Mouse (Mus musculus) spleen, postnatal 36 days (tissue): Measurements from ENCODE around the gene Defb29.

ENCODE experiments used
- DNase-seq, 2 experiments: peaks; one replicate each; pipeline ENCODE4 v3.0.0; 2022; ENCODE audit warnings: low spot score in 2 of 2, mixed read lengths in 1 of 2

The Defb29 gene

DNA sequence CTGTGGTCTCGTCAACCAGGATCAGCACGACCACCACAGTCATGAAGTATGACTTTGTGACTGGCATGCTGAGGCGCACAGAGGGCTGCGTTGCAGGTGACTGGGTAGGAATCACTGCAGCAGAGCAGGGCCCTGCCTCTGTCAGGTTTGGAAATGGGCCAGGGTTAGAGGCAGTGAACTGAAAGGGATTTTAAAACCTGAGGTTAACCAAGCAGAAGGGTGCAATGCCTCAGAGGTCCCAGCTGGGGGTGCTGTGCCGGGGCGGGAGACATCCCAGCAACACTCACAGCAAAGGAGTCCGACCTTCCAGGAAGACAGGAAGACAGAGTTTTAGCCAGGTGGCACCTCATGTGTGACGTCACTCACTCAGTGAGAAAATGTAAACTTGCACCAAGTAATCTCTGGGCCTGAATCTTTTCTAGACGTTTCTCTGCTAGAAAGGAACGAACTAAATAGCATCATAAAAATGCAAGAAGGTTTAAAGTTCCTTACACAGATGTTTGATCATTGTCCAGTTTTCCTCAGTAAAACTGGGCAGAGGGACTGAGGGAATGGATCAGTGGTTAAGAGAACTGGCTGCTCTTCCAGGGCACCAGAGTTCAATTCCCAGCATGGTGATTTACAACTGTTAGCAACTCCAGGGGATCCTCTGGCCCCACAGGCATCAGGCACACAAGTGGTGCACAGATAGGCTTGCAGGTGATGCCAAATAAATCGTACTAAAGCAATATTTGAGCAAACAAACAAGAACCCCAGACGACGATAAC lies at the start of gene Defb29:
Gene Defb29, minus strand, starts transcription at position 155 of the 767 bp plus-strand sequence.
- DNase-seq, result no peak

DNA sequence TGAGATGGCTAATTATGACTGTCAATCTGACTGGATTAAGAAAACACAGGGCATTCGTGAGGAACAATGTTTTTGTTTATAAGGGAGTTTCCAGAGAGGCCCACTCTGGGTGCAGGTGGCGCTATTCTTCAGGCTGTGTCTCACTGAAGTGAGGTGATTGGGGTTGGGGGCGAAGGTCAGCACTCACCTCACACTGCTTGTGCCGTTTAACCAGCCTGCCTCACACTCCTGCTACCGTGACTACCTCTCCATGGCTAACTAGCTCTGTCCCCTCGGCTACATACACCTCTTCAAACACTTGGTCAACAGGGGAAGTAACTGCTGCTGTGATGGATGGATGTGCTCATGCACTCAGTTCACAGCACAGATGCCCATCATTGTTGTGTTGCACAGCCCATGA lies 49.1 kb upstream of the Defb29 start:
- no peak for DNase-seq

DNA sequence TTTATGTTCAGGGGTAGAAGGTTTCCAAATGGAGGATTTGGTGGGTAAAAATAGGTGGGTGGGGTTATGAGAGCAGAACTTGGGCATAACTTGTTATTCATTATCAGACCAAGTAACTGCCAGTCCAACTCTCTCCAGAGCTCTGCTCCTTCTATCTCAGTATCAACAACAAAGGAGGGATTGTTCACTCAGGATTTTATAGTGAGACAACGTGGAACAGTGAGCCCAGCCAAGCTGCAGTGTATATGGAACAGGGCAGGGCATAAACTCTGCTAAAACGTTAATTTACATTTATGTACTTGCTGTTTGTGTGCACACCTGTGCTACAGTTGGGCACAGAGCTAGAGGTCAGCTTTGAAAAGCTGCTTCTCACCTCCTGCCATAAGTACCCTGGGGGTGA lies 48.6 kb upstream of the Defb29 start:
- no peak for DNase-seq

DNA sequence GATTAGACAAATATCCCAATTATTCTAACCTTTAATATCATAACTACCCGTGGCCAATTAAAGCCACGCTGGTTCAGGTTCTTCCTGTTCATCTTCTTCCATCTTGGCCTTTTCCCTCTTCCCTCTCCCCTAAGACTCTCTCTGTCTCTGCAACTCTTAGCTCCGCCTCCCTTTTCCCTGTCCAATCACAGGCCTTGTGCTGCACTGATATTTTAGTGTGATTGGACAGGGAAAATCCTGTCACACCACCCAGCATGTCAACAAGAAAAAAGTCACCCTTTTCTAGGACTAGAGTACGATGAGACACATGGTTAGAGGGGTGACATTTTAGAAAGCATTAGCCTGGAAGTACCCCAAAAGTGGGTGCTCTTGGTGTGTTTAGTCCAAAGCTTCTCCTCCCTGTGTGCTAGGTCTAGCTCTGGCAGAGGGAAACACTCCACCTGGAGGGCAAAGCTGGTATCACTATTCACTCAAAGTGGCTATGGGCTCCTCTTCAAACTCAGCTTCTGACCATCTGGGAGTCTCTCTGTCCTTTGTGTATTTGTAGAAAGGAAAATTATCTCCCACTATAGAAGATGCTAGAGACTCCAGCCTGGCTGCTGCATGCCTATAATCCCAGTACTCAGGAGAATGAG lies 47.1 kb upstream of the Defb29 start:
- DNase-seq, result no peak

DNA sequence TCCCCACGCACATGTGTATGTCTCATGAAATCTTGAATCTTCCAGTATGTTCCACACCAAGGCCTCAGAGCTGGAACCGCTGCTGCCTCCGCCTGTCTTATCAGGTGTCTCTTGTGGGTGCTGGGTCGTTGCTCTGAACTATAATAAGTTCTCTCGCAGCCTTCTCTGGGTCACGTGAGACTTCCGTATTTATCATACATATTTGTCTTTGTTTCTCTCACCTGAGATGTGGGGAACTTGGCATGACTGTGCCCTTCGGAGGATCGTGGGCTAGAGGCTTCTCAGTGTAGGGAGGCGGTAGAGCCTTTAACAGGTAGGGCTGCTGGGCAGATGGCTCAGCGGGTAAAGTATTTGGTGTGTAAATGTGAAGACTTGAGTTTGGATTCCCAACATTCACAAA lies 40.7 kb upstream of the Defb29 start:
- no peak for DNase-seq

DNA sequence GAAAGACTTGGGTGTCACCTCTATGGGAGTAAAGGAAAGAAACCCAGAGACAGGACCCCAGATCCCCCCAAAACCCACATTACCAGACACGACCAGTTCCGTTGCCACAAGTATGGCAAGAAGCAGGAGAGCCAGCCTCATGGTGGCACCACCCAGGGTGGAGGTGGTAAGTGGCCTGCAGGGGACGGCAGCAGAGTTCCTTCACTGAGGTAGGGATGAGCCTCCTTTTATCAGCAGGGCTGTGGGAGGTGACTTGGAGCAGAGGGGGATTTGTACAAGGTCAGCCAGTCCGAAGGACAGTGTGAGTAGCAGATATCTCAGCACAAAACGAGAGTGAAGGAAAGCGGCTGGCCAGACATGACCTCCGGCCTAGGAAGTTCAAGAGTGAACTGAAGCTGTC lies 40.2 kb upstream of the Defb29 start, which contains the start of gene Defb19:
Gene Defb19, minus strand, starts transcription at position 206 of the 400 bp plus-strand sequence.
- DNase-seq, result no peak

DNA sequence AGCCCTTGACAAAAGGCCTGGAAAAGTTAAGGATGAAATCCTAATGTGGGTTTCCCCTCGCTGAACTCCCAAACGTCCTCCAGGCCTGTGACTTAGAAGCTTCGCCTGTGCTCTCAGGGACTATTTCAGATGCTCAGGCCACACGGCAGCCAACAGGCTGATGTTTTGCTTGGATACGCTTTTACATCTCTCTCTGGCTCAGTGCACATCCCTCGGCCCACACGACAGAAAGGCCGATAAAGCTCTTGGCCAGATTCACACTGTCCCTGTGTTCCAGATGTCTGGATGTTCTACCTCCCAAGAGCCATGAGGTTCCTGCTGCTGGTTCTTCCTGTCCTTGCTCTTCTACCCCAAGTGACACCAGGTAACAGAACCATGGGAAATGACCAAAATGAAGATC lies 33.6 kb upstream of the Defb29 start:
- no peak for DNase-seq

DNA sequence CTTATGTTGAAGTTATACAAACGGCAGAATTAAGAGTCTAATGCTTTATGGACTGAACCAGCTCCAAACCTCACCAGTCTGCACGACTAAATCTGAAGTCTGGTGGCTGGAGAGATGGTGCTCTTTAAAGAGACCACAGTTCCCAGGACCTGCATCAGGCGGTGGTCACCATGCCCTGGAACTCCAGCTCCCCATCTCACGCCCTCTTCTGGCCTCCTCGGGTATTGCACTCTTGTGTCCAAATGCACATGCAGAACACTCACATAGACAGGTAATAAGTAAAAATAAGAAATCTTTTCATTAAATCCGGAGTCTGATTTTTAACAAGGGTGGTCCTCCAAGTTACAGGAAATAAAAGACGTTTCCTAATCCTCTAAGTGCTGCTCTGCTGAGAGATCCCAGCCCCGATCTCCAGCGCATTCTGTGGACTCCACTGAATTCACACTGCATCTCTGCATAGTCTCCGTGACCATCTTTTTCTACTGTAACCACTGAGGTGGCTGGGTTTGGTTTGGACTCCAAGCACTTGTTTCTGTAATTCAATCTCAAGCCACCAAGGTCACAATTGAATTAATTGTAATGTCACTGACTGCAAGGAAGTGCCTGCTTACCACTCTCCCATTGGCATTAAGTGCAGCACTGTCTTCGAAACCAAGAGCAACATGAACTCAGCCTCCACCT lies 32.4 kb upstream of the Defb29 start, which contains the start of gene Defb21:
Gene Defb21, plus strand, starts transcription at position 631 of the 681 bp plus-strand sequence.
- no peak for DNase-seq

DNA sequence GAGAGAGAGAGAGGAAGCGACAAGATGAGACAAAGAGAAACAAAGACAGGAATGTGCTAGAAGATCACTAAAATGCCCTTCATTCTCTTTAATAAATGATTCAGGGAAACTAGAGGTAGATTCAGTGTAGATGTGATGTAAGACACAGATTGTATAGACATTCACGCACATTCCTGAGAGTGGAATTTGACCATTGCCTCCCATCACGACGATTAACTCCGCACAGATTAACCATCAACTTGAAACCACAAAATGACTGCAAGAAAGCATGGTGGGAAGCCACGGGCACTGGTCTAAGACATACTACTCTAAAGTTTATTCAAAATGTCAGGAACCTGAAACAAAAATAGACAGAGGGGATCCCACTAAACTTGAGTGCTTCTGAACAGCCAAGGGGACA lies 30.4 kb upstream of the Defb29 start:
- no peak for DNase-seq

DNA sequence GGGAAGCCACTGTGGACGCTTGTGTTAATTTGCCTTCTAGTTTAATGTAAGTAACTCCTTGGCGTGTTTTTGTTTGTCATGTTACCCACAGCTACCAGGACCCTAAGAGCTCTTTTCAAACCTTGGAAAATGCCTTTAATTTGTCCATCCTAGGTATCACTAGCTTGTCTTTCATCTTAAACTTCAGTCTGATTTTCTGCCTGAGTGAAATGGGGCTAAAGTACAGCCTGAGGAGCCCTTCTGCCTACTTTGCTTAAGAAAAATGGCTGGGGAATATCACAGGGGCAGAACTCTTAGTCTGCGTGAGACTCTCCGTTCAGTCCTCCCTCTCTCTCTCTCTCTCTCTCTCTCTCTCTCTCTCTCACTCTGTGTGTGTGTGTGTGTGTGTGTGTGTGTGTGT lies 30.0 kb upstream of the Defb29 start:
- no peak for DNase-seq

DNA sequence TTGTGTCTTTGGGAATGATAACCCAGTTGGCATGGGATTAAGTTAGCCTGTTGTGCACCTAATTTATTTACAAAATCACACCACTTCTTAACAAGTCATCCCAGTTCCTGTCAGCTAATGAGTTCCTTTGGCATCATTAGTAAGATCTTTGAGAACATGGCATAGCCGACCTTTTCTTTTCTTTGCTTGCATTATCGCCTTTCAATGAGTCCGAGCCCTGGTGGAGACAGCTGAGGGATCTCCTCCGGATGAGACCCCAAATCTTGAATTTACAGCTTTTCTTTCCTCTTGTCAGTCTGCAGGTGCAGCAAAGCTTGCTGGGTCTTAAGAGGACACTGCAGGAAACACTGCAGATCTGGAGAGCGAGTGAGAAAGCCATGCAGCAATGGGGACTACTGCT lies 29.1 kb upstream of the Defb29 start, which contains the start of gene Gm17416:
Gene Gm17416, plus strand, starts transcription at position 301 of the 400 bp plus-strand sequence.
- DNase-seq, result no peak

DNA sequence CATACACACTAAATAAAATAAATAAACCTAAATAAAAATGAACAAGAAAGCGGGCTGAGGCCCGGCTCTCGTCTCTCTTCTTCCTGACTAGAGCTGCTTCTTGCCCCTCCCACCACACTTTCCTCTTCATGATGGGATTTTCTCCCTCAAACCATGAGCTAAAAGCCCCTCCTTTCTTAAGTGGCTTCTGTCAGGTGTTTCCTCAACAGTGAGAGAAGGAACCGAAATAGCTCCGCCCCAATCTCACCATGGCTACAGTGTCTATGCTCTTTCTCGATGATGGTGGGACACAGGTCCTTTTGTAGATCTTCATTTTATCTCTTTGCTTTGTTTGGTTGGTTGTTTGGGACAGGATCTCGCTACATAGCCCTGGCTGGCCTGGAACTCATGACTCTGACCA lies 16.8 kb upstream of the Defb29 start:
- no peak for DNase-seq

DNA sequence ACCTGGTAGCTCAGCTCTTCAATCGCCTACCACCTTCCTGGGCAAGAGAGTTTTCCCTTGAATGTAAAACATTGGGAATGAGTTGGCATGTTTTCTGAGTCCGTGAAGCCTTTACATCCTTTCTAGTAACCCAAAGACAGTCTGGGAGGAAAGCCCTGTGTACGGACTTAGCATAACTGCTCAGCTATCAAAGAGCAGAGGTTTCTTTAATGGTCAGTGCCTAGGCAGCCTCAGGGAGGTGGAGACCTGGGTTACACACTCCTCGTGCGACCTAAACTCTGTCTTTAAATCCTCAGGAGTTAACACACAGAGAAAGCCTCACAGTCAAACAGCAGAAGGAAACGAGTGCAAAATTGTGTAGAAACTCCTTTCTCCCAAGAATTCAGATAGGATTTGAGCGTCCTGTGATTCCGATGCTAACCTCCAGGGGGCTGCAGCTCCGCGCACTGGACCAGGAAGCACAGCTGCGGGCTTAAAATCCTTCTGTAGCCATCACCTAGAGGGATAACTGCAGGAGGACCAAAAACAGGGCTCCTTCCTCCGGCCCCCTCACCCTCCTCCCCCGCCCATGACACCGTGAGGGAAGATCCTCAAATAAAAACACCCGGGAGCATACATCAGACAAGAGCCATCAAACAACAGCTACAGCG lies 14.0 kb upstream of the Defb29 start:
- DNase-seq, result no peak

DNA sequence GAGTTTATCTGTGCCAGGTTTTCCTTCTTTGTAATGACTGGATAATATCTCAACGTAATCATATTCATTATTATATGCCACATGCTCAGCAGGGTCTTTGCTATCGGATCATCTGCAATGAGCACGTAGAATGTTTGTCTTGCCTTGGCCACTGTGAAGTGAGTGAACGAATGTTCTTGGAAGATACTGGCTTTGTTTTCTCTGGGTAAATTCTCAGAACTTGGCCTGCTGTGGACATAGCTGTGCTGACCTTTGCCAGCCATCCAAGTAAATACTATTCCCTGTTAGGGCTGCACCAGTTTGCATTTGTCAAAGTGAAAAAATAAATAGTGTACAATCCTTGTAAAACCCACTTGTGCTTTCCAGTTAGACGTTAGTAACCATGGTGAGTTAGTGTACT lies 8.2 kb upstream of the Defb29 start:
- DNase-seq, result no peak

DNA sequence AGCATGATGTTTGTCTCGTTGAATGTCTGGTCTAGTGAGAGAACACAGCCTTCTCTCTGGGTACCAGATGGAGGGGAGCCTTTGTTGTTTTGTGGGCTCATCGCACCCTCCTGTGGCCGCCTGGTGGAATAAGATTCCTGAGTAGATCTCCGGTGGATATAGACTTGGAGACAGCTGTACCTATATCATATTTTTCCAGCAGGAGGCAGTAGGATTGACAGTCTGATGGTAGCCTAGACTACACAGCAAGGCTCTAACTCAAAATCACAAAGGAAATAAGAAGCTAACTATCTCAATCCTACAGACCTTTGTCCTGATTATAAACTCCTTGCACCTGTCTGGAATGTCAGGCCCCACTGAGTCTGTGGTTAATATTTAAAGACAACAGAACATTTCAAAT lies 4.8 kb upstream of the Defb29 start:
- DNase-seq, result no peak

DNA sequence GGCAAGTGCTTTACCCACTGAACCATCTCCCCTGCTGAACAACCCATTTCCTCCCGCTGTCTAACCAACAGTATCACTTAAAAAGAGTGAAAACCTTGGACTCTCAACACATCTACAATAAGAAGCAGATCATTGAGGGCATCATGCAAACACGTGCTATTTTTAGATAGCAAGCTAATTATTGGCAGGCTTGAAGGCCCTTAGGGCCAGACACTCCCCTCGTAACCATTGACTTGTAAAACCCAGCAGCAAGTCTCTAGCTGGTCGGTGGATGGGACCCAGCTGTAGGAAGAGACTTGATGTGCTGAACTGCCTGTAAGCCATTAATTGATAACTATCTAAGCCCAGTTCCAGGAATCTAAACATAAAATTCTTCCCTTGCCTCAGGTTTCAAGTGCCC lies 3.6 kb upstream of the Defb29 start:
- DNase-seq, result no peak

DNA sequence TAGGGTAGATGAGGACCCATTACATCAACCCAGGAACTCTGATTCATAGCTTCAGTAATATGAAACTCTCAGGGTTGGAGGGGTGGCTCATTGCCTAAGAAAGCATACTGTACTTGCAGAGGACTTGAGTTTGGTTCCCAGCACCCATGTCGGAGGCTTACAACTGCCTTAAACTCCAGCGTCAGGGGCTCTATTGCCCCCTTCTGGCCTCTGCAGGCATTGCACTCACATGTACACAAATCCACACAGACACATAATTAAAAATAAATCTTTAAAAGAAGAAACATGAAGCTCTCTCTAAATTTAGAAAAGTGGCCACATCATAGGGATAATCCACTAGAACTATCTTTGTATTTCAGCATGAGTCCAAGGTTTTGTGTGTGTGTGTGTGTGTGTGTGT lies 3.0 kb upstream of the Defb29 start:
- no peak for DNase-seq

DNA sequence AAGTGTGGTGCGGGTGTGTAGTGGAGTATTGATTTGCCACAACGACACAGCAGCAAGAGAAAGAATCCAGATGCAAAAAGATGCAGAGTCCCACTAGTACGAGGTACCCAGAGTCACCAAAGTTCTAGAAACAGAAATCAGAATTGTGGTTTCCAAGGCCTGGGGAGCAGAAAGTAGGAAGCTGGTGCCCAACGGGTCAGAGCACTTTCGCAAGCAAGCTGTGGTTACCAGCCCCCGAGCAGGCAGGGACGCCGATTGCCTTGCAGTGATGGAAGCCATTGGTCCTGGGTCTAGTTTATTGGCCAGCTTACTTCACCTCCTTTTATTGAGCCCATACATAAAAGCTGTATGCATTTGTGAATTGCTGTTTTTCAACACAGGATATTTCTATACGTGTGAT lies 2.1 kb upstream of the Defb29 start:
- no peak for DNase-seq

DNA sequence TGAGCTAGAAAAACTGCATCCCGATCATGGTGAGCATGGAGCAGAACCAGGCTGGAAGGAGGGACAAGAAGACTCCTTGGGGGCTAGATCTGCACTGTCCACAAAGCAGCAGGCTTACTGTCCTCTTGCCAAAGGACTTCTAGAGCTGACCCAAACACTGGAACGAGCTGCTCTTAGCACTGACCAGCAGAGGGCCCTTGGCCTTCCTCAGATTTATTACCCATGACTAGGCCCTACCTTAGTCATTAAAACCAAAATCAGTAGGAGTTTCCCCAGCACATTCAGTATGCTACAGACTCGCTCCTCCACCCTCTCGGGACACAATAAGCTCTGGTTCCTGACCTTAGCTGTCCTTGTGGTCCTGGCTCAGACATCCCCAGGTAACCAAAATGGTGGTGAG lies 21.9 kb downstream of the Defb29 start, which contains the start of gene Defb28:
Gene Defb28, plus strand, starts transcription at position 275 of the 400 bp plus-strand sequence.
- DNase-seq, result no peak

DNA sequence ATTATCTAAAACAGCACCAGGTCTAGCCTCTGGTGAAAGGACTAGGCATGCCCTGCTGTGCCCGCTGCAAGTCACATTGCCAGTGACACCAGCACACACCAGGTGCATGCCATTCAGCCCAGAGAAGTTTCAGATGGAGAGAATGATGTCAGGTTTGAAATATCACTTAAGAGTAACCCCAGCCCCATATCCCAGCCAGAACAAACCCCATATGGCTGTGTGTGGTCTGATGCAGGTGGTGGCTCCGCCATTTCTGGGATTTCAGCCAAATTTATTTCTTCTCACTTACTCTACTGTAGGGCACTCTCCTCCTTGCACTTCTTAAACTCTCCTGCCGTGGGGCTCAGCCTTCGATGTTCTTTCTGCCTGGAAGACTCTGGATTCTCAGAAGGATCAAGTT lies 23.8 kb downstream of the Defb29 start:
- no peak for DNase-seq

DNA sequence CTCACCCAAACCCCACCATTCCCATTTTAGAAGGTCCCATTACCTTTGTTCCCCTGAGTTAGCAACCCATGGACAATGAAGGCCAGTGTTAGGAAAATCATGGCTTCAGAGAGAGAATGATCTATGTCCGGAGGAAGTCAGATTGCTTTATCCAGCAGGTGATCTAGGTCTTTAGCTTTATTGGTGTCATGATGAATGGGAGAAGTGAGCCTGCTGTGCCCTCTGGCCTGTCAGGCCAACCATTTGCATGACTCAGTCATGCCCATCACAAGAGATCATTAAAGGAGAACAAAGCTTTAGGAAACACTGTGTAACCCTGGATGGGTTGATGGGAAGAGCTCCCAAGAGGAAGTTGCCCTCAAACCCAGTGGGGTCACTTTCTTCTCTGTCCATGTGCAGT lies 28.3 kb downstream of the Defb29 start, which contains the start of gene Defb26:
Gene Defb26, minus strand, starts transcription at position 101 of the 400 bp plus-strand sequence.
- DNase-seq, result no peak

DNA sequence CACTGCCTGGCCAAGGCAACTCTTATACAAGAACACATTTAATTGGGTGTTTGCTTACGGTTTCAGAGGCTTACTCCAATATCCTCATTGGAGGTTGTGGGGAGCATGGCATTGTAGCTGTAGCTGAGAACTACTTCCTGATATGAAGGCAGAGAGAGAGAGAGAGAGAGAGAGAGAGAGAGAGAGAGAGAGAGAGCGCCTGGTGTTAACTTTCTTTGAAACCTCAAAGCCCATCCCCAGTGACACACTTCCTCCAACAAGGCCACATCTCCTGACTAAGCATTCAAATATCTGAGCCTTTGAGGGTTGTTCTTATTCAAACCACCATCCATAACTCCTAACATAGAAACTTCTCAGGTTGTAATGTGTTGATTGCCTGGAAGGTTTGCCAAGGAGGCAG lies 35.9 kb downstream of the Defb29 start:
- DNase-seq, result no peak
